Mouse (Mus musculus): ENCODE results near the gene Ralgapb. TPM values are rescaled to one million over a fixed set of nuclear protein-coding genes. Genes with fewer than 3 reads are reported as not detected.

The Ralgapb gene
- polyA plus RNA-seq, 1 experiment = 43.8 TPM

DNA sequence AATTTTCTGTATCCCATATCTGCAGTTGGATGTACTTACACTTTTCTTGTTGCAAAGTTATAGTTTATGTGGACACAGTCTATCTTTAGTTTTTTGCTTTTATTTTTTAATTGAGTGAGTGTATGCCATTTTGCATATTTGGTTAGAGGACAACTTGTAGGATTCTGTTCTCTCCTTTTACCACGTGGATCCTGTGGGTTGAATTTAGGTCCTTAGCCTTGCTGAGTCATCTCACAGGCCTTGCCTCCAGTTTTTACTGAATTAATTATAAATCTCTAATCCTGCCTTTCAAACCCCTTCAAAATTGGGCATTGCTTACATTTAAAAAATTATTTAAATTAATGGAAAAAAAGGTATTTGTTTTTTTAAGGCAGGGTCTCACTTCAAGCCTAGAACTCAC is 6.2 kb downstream of the Ralgapb start:
- H3K27me3 ChIP-seq (ENCODE audit: control insufficient read depth, insufficient read depth, low read length) = no peaks in the 10 kb centered on the region
- H3K4me3 ChIP-seq (ENCODE audit: control insufficient read depth, insufficient read depth, low read length) = no peak overlapping the region
- WGBS = 22% methylated on average over 1 of the region's 1 CpGs
- no peaks in the 10 kb centered on the region for H3K36me3 ChIP-seq (ENCODE audit: control insufficient read depth, insufficient read depth, low read length)
- TF ChIP-seq CTCF (IDR thresholded peaks at IDR 0.05; ENCODE audit: borderline replicate concordance, control insufficient read depth, extremely low read depth, insufficient read depth, low read length, poor library complexity) (no peak), POLR2A (IDR thresholded peaks at IDR 0.05; ENCODE audit: control insufficient read depth, extremely low read depth, insufficient read depth, low read length, poor library complexity) (no peak)
- DNase-seq = no peak
- H3K27ac ChIP-seq (ENCODE audit: control insufficient read depth, insufficient read depth, low read length) = no peak overlapping the region
- H3K4me1 ChIP-seq (replicated peaks; ENCODE audit: control insufficient read depth, insufficient read depth, low read length) = peaks cover 1% of the 10 kb centered on the region; the same call in 1 of the 2 replicates

DNA sequence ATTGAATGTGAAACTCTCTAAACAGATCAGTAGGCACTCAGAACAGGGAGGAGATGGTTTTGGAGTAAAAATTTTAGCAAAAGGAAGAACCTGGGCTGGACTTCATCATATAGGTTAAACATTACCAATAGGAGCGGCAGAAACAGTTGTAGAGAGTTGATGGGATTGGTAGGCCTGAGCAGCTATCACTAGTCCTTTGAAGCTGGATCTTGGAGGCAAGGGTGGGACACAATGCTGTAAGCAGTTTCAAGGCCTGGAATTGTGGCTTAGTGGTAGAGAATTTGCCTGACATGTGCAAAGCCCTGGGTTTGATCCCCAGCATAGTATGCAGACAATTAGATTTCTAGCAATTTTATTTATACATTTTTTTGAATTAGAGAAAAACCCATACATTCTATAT is 9.0 kb downstream of the Ralgapb start:
- TF ChIP-seq CTCF (IDR thresholded peaks at IDR 0.05; ENCODE audit: borderline replicate concordance, control insufficient read depth, extremely low read depth, insufficient read depth, low read length, poor library complexity) = no peak
- TF ChIP-seq POLR2A (IDR thresholded peaks at IDR 0.05; ENCODE audit: control insufficient read depth, extremely low read depth, insufficient read depth, low read length, poor library complexity) = no peak
- DNase-seq = no peak
- H3K27ac ChIP-seq (ENCODE audit: control insufficient read depth, insufficient read depth, low read length) = no peak overlapping the region
- 100% methylated on average over 1 of the region's 1 CpGs for WGBS
- no peaks in the 10 kb centered on the region; the same call in 1 of the 2 replicates for H3K36me3 ChIP-seq (ENCODE audit: control insufficient read depth, insufficient read depth, low read length)
- no peaks in the 10 kb centered on the region for H3K27me3 ChIP-seq (ENCODE audit: control insufficient read depth, insufficient read depth, low read length)
- H3K4me3 ChIP-seq (ENCODE audit: control insufficient read depth, insufficient read depth, low read length) = no peak overlapping the region
- H3K4me1 ChIP-seq (replicated peaks; ENCODE audit: control insufficient read depth, insufficient read depth, low read length) = no peaks in the 10 kb centered on the region

DNA sequence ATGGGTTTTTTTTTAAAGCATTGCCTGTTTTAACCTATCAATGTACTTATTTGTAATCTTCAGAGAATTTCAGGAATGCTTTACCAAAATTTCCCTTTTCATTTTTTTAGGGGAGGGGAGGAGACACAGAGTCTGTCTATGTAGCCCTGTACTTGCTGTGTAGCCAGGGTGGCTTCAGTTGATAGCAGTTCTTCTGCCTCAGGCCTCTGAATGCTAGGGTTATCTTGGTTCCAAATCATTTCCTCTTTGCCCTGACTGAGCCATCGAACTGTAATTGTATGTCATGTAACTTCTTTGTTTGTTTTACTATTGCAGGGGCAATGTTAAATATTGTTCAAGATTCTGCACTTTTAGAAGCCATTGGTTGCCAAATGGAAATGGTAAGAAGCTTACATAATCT is 36.2 kb downstream of the Ralgapb start:
- Histone ChIP-seq H3K4me1 (replicated peaks; ENCODE audit: control insufficient read depth, insufficient read depth, low read length) (no peaks in the 10 kb centered on the region; the same call in 1 of the 2 replicates), H3K4me3 (ENCODE audit: control insufficient read depth, insufficient read depth, low read length) (no peak overlapping the region), H3K27ac (ENCODE audit: control insufficient read depth, insufficient read depth, low read length) (no peak overlapping the region), H3K27me3 (ENCODE audit: control insufficient read depth, insufficient read depth, low read length) (no peaks in the 10 kb centered on the region), H3K36me3 (ENCODE audit: control insufficient read depth, insufficient read depth, low read length) (peaks cover 62% of the 10 kb centered on the region)
- WGBS = 58% methylated on average over 1 of the region's 1 CpGs
- no peak for DNase-seq
- TF ChIP-seq CTCF (IDR thresholded peaks at IDR 0.05; ENCODE audit: borderline replicate concordance, control insufficient read depth, extremely low read depth, insufficient read depth, low read length, poor library complexity) (no peak), POLR2A (IDR thresholded peaks at IDR 0.05; ENCODE audit: control insufficient read depth, extremely low read depth, insufficient read depth, low read length, poor library complexity) (no peak)

DNA sequence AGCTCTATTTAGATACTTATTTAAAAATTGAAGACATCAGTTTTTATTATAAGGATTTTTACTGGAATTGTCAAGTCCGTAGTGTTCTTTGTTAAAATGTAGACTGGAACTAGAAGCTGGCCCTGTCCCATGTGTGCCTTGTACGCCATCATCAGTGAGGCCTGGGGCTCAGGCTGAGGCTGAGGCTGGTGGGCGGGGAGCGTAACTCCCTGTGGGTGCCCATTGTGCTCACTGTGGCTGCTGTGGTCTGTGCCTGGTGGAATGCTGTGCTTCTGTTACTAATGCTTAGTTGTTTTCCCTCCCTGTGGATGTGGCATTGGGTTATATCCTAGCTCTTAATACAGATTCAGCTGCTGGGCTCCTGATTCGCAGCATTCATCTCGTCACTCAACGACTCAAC is 40.2 kb downstream of the Ralgapb start:
- DNase-seq = no peak
- no peak overlapping the region for H3K4me3 ChIP-seq (ENCODE audit: control insufficient read depth, insufficient read depth, low read length)

DNA sequence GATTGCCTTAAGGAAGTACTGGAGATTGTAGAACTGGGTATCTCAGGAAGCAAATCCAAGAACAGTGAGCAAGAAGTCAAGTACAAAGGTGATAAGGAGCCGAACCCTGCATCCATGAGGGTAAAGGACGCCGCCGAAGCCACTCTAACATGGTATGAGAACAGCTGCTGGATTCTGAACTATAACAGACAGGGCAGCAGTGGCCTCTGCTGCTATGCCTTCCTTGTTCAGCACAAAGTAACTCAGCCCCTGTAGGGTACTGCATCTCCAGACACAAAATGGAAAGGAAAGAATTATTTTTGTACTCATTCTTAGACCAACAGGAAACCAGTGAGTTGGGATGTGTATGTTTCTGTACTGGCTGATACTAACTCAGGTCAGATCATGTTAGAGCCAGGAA is 46.8 kb downstream of the Ralgapb start:
- Histone ChIP-seq H3K4me3 (ENCODE audit: control insufficient read depth, insufficient read depth, low read length) (no peak overlapping the region), H3K36me3 (ENCODE audit: control insufficient read depth, insufficient read depth, low read length) (peaks cover 62% of the 10 kb centered on the region), H3K27ac (ENCODE audit: control insufficient read depth, insufficient read depth, low read length) (no peak overlapping the region), H3K4me1 (replicated peaks; ENCODE audit: control insufficient read depth, insufficient read depth, low read length) (no peaks in the 10 kb centered on the region), H3K27me3 (ENCODE audit: control insufficient read depth, insufficient read depth, low read length) (no peaks in the 10 kb centered on the region)
- WGBS = over 99% methylated on average over 4 of the region's 4 CpGs
- DNase-seq = no peak
- TF ChIP-seq CTCF (IDR thresholded peaks at IDR 0.05; ENCODE audit: borderline replicate concordance, control insufficient read depth, extremely low read depth, insufficient read depth, low read length, poor library complexity) (no peak), POLR2A (IDR thresholded peaks at IDR 0.05; ENCODE audit: control insufficient read depth, extremely low read depth, insufficient read depth, low read length, poor library complexity) (no peak)

More for the DNA sequence above, 40.2 kb downstream of the Ralgapb start:
- H3K36me3 ChIP-seq (ENCODE audit: control insufficient read depth, insufficient read depth, low read length) = peaks cover 59% of the 10 kb centered on the region
- no peaks in the 10 kb centered on the region for H3K27me3 ChIP-seq (ENCODE audit: control insufficient read depth, insufficient read depth, low read length)
- WGBS = 96% methylated on average over 7 of the region's 7 CpGs
- H3K4me1 ChIP-seq (replicated peaks; ENCODE audit: control insufficient read depth, insufficient read depth, low read length) = no peaks in the 10 kb centered on the region; the same call in 1 of the 2 replicates
- TF ChIP-seq POLR2A (IDR thresholded peaks at IDR 0.05; ENCODE audit: control insufficient read depth, extremely low read depth, insufficient read depth, low read length, poor library complexity) (no peak), CTCF (IDR thresholded peaks at IDR 0.05; ENCODE audit: borderline replicate concordance, control insufficient read depth, extremely low read depth, insufficient read depth, low read length, poor library complexity) (no peak)
- no peak overlapping the region for H3K27ac ChIP-seq (ENCODE audit: control insufficient read depth, insufficient read depth, low read length)

DNA sequence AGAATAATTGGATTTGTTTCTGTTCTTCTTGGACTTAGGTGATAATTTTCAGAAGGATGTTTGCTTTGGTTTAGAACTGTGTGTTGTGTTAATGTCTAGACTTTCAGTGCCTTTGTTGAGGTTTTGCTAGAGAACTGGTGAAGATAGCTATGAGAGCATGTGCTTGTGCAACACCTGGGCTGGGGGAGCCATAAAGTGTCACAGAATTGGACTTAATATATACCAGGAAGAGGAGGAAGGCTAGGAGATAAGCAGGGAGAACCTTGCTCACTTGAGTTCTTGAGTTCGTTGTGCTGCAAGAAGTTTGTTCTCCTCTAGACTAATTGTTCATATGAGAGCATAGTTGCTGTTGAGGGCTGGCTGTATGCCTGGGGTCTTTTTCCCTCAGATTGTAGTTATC is 48.0 kb downstream of the Ralgapb start:
- no peak overlapping the region for H3K27ac ChIP-seq (ENCODE audit: control insufficient read depth, insufficient read depth, low read length)
- TF ChIP-seq CTCF (IDR thresholded peaks at IDR 0.05; ENCODE audit: borderline replicate concordance, control insufficient read depth, extremely low read depth, insufficient read depth, low read length, poor library complexity) (no peak), POLR2A (IDR thresholded peaks at IDR 0.05; ENCODE audit: control insufficient read depth, extremely low read depth, insufficient read depth, low read length, poor library complexity) (no peak)
- no peaks in the 10 kb centered on the region for H3K4me1 ChIP-seq (replicated peaks; ENCODE audit: control insufficient read depth, insufficient read depth, low read length)
- no peak for DNase-seq
- 97% methylated on average over 1 of the region's 1 CpGs for WGBS
- H3K36me3 ChIP-seq (ENCODE audit: control insufficient read depth, insufficient read depth, low read length) = peaks cover 71% of the 10 kb centered on the region
- no peaks in the 10 kb centered on the region for H3K27me3 ChIP-seq (ENCODE audit: control insufficient read depth, insufficient read depth, low read length)
- H3K4me3 ChIP-seq (ENCODE audit: control insufficient read depth, insufficient read depth, low read length) = no peak overlapping the region

DNA sequence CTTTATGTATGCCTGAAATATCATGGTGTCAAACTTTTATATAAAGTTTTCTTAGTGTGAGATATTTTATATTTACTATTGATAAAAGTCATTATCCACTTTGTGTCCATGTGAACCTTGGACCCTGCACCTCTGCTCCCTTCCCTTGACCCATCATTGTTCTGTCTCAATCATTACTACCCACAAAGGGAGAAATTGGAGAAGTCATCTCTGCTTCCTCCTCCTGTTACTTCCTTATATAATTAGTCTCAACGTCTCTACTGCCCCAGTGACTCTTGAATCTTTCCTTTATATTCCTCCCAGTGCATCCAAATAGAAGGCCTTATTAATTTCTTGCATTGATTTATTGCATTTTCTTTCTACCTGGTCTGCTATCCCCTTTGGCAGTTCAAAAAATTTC is 52.8 kb downstream of the Ralgapb start:
- Histone ChIP-seq H3K27ac (ENCODE audit: control insufficient read depth, insufficient read depth, low read length) (no peak overlapping the region), H3K27me3 (ENCODE audit: control insufficient read depth, insufficient read depth, low read length) (no peaks in the 10 kb centered on the region), H3K4me3 (ENCODE audit: control insufficient read depth, insufficient read depth, low read length) (no peak overlapping the region), H3K36me3 (ENCODE audit: control insufficient read depth, insufficient read depth, low read length) (peaks cover 75% of the 10 kb centered on the region), H3K4me1 (replicated peaks; ENCODE audit: control insufficient read depth, insufficient read depth, low read length) (no peaks in the 10 kb centered on the region)
- WGBS = 15% methylated on average over 1 of the region's 1 CpGs
- TF ChIP-seq CTCF (IDR thresholded peaks at IDR 0.05; ENCODE audit: borderline replicate concordance, control insufficient read depth, extremely low read depth, insufficient read depth, low read length, poor library complexity) (no peak), POLR2A (IDR thresholded peaks at IDR 0.05; ENCODE audit: control insufficient read depth, extremely low read depth, insufficient read depth, low read length, poor library complexity) (no peak)
- DNase-seq = no peak
